Mouse (Mus musculus) activated CD4-positive, CD25-positive, alpha-beta regulatory T cell (primary cell): Measurements from ENCODE around the gene Itga5. TPM values are rescaled to one million over a fixed set of nuclear protein-coding genes. Genes with fewer than 3 reads are reported as not detected.

Experiments used
- polyA plus RNA-seq, 2 experiments: library from polyadenylated mRNA; unstranded; fragments of 100-300 nt; shearing (Covaris generic); gene quantifications; one replicate each; pipeline ENCODE4 v1.2.1; 2017

Gene Itga5
- 1 to 10 TPM; 2.8 to 3.4 TPM for polyA plus RNA-seq

GRCm38 (mm10) chr15:103366376-103367149, at the start of gene Itga5:
Itga5 (minus strand) TSS chr15:103366763.

DNA sequence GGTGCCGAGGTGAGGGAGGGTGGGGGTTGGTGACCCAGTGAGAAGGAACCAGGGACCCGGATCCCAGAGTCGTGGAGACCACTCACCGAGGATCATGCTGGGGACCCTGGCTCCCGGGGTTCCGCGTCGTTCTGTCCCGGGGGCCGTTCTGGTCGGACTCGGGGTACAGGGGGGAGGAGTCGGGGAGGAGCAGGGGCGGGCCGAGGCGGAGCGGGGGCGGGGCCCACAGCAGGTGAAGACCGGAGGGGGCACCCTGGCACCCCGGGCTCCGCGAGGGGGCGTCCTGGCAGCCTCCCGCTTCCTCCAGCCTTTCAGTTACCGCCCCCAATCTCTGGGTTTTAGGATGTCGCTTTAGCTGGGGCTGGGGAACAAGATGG, 26.6 kb downstream of the Itga5 start, which contains the start of gene Zfp385a:
Gene Zfp385a (minus strand): TSS at position 133 of the 377 bp plus-strand sequence.

DNA sequence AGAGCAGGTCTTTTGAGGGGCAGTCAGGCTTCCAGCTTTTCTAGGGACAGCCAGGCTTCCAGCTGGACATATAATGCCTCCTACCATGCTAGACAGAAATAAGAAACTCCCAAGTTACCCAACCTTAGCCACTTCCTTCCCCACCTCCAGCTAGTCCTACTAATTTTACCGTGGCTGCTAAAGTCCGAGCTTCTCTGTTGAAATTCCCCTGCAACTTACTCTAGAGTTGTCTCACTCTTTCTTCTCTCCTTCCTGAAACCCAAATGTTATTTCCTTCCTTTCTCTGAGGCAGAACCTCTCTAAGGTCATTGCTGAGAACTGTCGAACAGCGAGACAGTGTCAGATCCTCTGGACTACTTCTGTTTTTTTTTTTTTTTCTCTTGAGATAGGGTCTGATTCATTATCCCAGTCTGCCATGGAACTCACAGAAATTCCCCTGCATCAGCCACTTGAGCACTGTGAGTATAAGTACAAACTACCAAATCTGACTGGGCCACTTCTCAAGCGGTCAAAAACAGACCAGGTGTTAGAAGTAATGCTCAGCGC, 56.1 kb downstream of the Itga5 start, which contains the start of gene Gpr84:
Gene Gpr84 (minus strand): TSS at position 248 of the 546 bp plus-strand sequence.

Other genes with a start within 250 kb of the Itga5 start
- gene Smug1, start 199.7 kb downstream of the Itga5 start, polyA plus RNA-seq: 1 to 10 TPM; 6.4 to 7.3 TPM
- 10 to 100 TPM in 1 of 2 experiments, 1 to 10 TPM in 1; 8.8 to 11.4 TPM for gene Cbx5, start 126.9 kb downstream of the Itga5 start, polyA plus RNA-seq
- 100 to 1,000 TPM; 125 to 170 TPM for gene Hnrnpa1, start 126.3 kb downstream of the Itga5 start, polyA plus RNA-seq
- gene Nfe2, start 108.4 kb downstream of the Itga5 start, polyA plus RNA-seq: 1 to 10 TPM in 1 of 2 experiments, under 1 TPM in 1; 0.48 to 1.9 TPM
- 100 to 1,000 TPM; 175 to 181 TPM for gene Copz1, start 94.0 kb downstream of the Itga5 start, polyA plus RNA-seq
- not detected for gene Gpr84, start 56.2 kb downstream of the Itga5 start, polyA plus RNA-seq
- under 1 TPM in 1 of 2 experiments, not detected in 1; 0.57 TPM for gene Zfp385a, start 26.7 kb downstream of the Itga5 start, polyA plus RNA-seq
- gene Gtsf1, start 63.7 kb upstream of the Itga5 start, polyA plus RNA-seq: under 1 TPM in 1 of 2 experiments, not detected in 1; 0.68 TPM
- gene Gtsf2, start 81.7 kb upstream of the Itga5 start, polyA plus RNA-seq: not detected
- gene Nckap1l, start 87.0 kb upstream of the Itga5 start, polyA plus RNA-seq: 100 to 1,000 TPM in 1 of 2 experiments, 10 to 100 TPM in 1; 90.2 to 144 TPM
- 1 to 10 TPM; 8.2 to 8.6 TPM for gene Pde1b, start 136.3 kb upstream of the Itga5 start, polyA plus RNA-seq
- gene Ppp1r1a, start 171.2 kb upstream of the Itga5 start, polyA plus RNA-seq: not detected
- gene Glycam1, start 198.3 kb upstream of the Itga5 start, polyA plus RNA-seq: under 1 TPM in 1 of 2 experiments, not detected in 1; 0.22 TPM